Mouse (Mus musculus) layer of hippocampus, adult 8-10 months (tissue): ENCODE measurements around the gene Oas1f. TPM values are rescaled to one million over a fixed set of nuclear protein-coding genes. Genes with fewer than 3 reads are reported as not detected.
"Not testable (repeated sequence)": the region's sequence is repeated elsewhere in the genome, so short reads cannot be mapped to it uniquely, and the experiment has no call there.

ENCODE experiments used
- DNase-seq, 2 experiments: peaks; one replicate each; pipeline ENCODE4 v3.0.0; 2022; ENCODE audit warnings: low spot score in 2 of 2
- total RNA-seq, 4 experiments: library from RNA; stranded (reverse); gene quantifications; 2 replicates each; pipeline ENCODE4 v1.2.4; 2022

The Oas1f gene
- total RNA-seq: not detected

- no peak for DNase-seq
Observed at GRCm38 (mm10) chr5:120847067-120847466, at the start of gene Oas1f. Gene Oas1f, plus strand, starts transcription at chr5:120847367.

GRCm38 (mm10) chr5:120798147-120798546, 49.0 kb upstream of the Oas1f start:
- DNase-seq: not testable (repeated sequence)

- DNase-seq: not testable (repeated sequence)
Observed at GRCm38 (mm10) chr5:120798943-120799342, 48.2 kb upstream of the Oas1f start.

- DNase-seq: no peak
Observed at GRCm38 (mm10) chr5:120803596-120803995, 43.6 kb upstream of the Oas1f start.

- peak in 1 of 2 experiments; percentile 53 for DNase-seq
Observed at GRCm38 (mm10) chr5:120806458-120806857, 40.7 kb upstream of the Oas1f start.

GRCm38 (mm10) chr5:120809171-120809570, 38.0 kb upstream of the Oas1f start:
- DNase-seq: no peak

- DNase-seq: peak; percentile 56 to 67
Observed at GRCm38 (mm10) chr5:120811951-120812819, 35.0 kb upstream of the Oas1f start, which contains the start of gene Oas1c. Gene Oas1c, minus strand, starts transcription at chr5:120812514.

- DNase-seq: no peak
Observed at GRCm38 (mm10) chr5:120813023-120813422, 34.1 kb upstream of the Oas1f start.

- no peak for DNase-seq
Observed at GRCm38 (mm10) chr5:120815949-120816348, 31.2 kb upstream of the Oas1f start.

- DNase-seq: no peak
Observed at GRCm38 (mm10) chr5:120818999-120819398, 28.2 kb upstream of the Oas1f start.

- no peak for DNase-seq
Observed at GRCm38 (mm10) chr5:120831031-120831430, 16.1 kb upstream of the Oas1f start.

- no peak for DNase-seq
Observed at GRCm38 (mm10) chr5:120833335-120834280, 13.6 kb upstream of the Oas1f start.

GRCm38 (mm10) chr5:120836731-120837585, 10.2 kb upstream of the Oas1f start:
- DNase-seq: peak in 1 of 2 experiments; percentile 27

GRCm38 (mm10) chr5:120844713-120845112, 2.5 kb upstream of the Oas1f start:
- DNase-seq: no peak

GRCm38 (mm10) chr5:120849601-120850136, 2.5 kb downstream of the Oas1f start:
- DNase-seq: peak in 1 of 2 experiments; percentile 41

- DNase-seq: peak; percentile 26 to 29
Observed at GRCm38 (mm10) chr5:120859241-120859640, 12.1 kb downstream of the Oas1f start.

GRCm38 (mm10) chr5:120861121-120861520, 14.0 kb downstream of the Oas1f start, which contains the start of gene Oas1h:
Gene Oas1h, plus strand, starts transcription at chr5:120861421.
- no peak for DNase-seq

- no peak for DNase-seq
Observed at GRCm38 (mm10) chr5:120865336-120865860, 18.2 kb downstream of the Oas1f start.

GRCm38 (mm10) chr5:120869436-120870015, 22.4 kb downstream of the Oas1f start:
- DNase-seq: no peak

- no peak for DNase-seq
Observed at GRCm38 (mm10) chr5:120870081-120870480, 22.9 kb downstream of the Oas1f start.
